In the genomic region with DNA sequence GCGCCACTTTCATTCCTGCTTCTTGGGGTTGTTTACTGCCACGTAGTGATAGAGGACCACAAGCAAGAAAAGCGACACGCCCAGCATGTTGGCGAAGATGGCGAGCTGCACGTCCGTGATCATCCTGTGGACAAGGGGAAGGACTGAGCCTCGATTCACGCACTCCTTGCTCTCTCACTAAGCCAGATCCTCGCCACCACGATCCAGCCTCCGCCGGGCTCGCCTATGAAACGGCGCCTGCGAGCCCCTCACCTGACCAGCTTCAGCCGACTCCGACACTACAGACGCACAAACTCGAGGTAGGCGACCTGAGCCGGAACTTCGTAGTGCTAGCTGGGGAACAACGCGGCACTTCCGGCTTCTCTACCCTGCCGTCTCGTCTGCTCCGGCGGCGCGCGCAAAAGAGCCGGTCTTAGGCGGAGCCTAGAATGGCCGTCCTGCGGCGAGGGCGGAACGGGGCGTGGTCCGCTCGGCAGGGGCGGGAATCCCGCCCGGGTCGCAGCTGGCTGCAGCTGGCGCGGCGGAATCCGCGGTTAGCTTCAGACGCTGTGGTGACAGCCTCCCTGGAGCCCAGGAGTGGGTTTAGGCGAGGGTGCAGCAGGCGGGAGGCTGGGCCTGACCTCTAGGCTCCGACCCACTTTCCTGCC, we compare ENCODE assay signal across 1 mouse cellular context.
TF ChIP-seq lines count a peak whose summit lies in the region.

A gene (minus strand): TSS at position 376 of the 647 bp plus-strand sequence.

TF ChIP-seq in MEL, 35 proteins besides CTCF, POLR2A, EP300 and RAD21 (continued from another document):
- TF ChIP-seq MAX (IDR thresholded peaks at IDR 0.05; ENCODE audit: low read length) (peak; percentile 59), USF1 (IDR thresholded peaks at IDR 0.05; ENCODE audit: low read depth, low read length) (peak; percentile 30; the same call in 1 of the 2 replicates), USF2 (IDR thresholded peaks at IDR 0.05; ENCODE audit: borderline replicate concordance in 1 of 2, insufficient read depth in 1 of 2, low read depth in 1 of 2, low read length in 2 of 2) (no peak), ELF1 (IDR thresholded peaks at IDR 0.05; ENCODE audit: low read depth, low read length) (peak; percentile 97)
